15 mouse cellular contexts compared by ENCODE assay signal in genomic region chr8:72573450-72573849, GRCm38 (mm10). TPM values are rescaled to one million over a fixed set of nuclear protein-coding genes. Genes with fewer than 3 reads are reported as not detected.
A peak's percentile ranks its signal among the peaks of the same experiment; 100 is the strongest.
DNase-seq lines count a peak whose midpoint lies in the region; ATAC-seq and TF ChIP-seq lines count a peak whose summit lies in the region.
"Had no signal": no experiment of that assay in that cellular context is flagged by ENCODE, and none has a peak within 500 bp of the region (broad histone marks: within the 10 kb centered on the region; RNA-seq: fewer than 3 reads in every experiment).

No protein-coding gene starts in this region.

- intact Hi-C loops in heart, postnatal 10 days (cut with DNase I), result no loop called here
- intact Hi-C loops in left cerebral cortex, adult 2 months (cut with DNase I), result no loop called here

- H3K4me2 ChIP-seq in heart, embryonic 12.5 days, result peak overlapping the region; percentile 15; the same call in 1 of the 2 replicates
- peak overlapping the region; percentile 98 for H3K4me2 ChIP-seq in myocyte (ENCODE audit: low read depth)

- 83% methylated on average over 6 of the region's 6 CpGs for WGBS in heart, embryonic 12.5 days
- 94% methylated on average over 6 of the region's 6 CpGs for WGBS in thymus, adult 2 months

- H3K4me3 ChIP-seq in heart, embryonic 12.5 days, result no peak overlapping the region
- peak overlapping the region; percentile 59 for H3K4me3 ChIP-seq in left cerebral cortex, adult 2 months
- peak overlapping the region; percentile 99 for H3K4me3 ChIP-seq in myocyte
- no peak overlapping the region for H3K4me3 ChIP-seq in thymus, adult 2 months (ENCODE audit: control insufficient read depth, insufficient read depth, low read length)
- H3K4me3 ChIP-seq: liver, embryonic 15.5 days had no signal

- TF ChIP-seq CTCF in left cerebral cortex, adult 2 months (IDR thresholded peaks at IDR 0.05), result no peak
- no peak for TF ChIP-seq CTCF in brain, embryonic 14.5 days (IDR thresholded peaks at IDR 0.05; ENCODE audit: borderline replicate concordance, extremely low read depth, insufficient read depth, insufficient read length)
- no peak for TF ChIP-seq CTCF in thymus, adult 2 months (IDR thresholded peaks at IDR 0.05; ENCODE audit: borderline replicate concordance, control insufficient read depth, extremely low read depth, insufficient read depth, low read length, poor library complexity)

- no peaks in the 10 kb centered on the region for H3K27me3 ChIP-seq in heart, embryonic 12.5 days (replicated peaks)
- H3K27me3 ChIP-seq in myocyte (ENCODE audit: control insufficient read depth, insufficient read depth, insufficient read length), result no peaks in the 10 kb centered on the region
- H3K27me3 ChIP-seq in thymus, adult 2 months (ENCODE audit: control insufficient read depth, insufficient read depth, low read length), result no peaks in the 10 kb centered on the region
- H3K27me3 ChIP-seq: Patski had no signal

- peaks cover 32% of the 10 kb centered on the region for H3K4me1 ChIP-seq in heart, embryonic 12.5 days (replicated peaks)
- H3K4me1 ChIP-seq in thymus, adult 2 months (replicated peaks; ENCODE audit: control insufficient read depth, insufficient read depth, low read length), result peaks cover 16% of the 10 kb centered on the region

- H3K27ac ChIP-seq in heart, embryonic 12.5 days (ENCODE audit: poor library complexity, severe bottlenecking), result no peak overlapping the region
- peak overlapping the region; percentile 96 for H3K27ac ChIP-seq in left cerebral cortex, adult 2 months
- H3K27ac ChIP-seq in thymus, adult 2 months (ENCODE audit: control insufficient read depth, insufficient read depth, low read length), result no peak overlapping the region
- H3K27ac ChIP-seq: liver, embryonic 15.5 days had no signal

- H3K9me3 ChIP-seq in heart, embryonic 12.5 days (replicated peaks), result no peaks in the 10 kb centered on the region
- H3K9me3 ChIP-seq: liver, embryonic 15.5 days had no signal

- H3K9ac ChIP-seq in heart, embryonic 12.5 days, result 0 out of 2 replicates have a peak overlapping the region, but pooled peaks have one; percentile 8
- H3K9ac ChIP-seq: liver, embryonic 15.5 days had no signal

- no peak for DNase-seq in heart, postnatal 10 days
- no peak for DNase-seq in left cerebral cortex, adult 2 months (ENCODE audit: extremely low spot score in 1 of 2, low spot score in 2 of 2)
- DNase-seq in left cerebral cortex, adult 8-10 months (ENCODE audit: low spot score in 2 of 2), result no peak
- peak; percentile 17 for DNase-seq in brain, embryonic 14.5 days (ENCODE audit: low read depth)
- no peak for DNase-seq in spleen, adult 12 weeks (ENCODE audit: low spot score)
- no peak for DNase-seq in thymus, adult 2 months
- DNase-seq: adrenal gland, adult 8-10 months; kidney, adult 9 months; layer of hippocampus, adult 9-11 months; thymus, postnatal 25 days had no signal

- H3K36me3 ChIP-seq in heart, embryonic 12.5 days, result peaks cover 9% of the 10 kb centered on the region
- peaks cover 4% of the 10 kb centered on the region for H3K36me3 ChIP-seq in myocyte (ENCODE audit: control insufficient read depth, insufficient read depth)
- H3K36me3 ChIP-seq in thymus, adult 2 months (ENCODE audit: control insufficient read depth, insufficient read depth, low read length), result 0 out of 2 replicates have a peak, but pooled peaks cover 3% of the 10 kb centered on the region

- H3ac ChIP-seq in myocyte (ENCODE audit: control insufficient read depth, insufficient read length), result no peak overlapping the region

- H3K79me2 ChIP-seq in myocyte (ENCODE audit: control insufficient read depth, insufficient read depth), result peaks cover 52% of the 10 kb centered on the region

- TF ChIP-seq POLR2A in brain, embryonic 14.5 days (IDR thresholded peaks at IDR 0.05; ENCODE audit: borderline replicate concordance, extremely low read depth, insufficient read depth, insufficient read length, poor library complexity, severe bottlenecking), result no peak
- TF ChIP-seq POLR2A in myocyte (IDR thresholded peaks at IDR 0.05; ENCODE audit: insufficient read length, low read depth), result no peak
- no peak for TF ChIP-seq POLR2A in thymus, adult 2 months (IDR thresholded peaks at IDR 0.05; ENCODE audit: control insufficient read depth, extremely low read depth, insufficient read depth, low read length, poor library complexity)

- ATAC-seq in heart, embryonic 12.5 days (ENCODE audit: insufficient number of reproducible peaks, low FRiP score), result no peak
- ATAC-seq: CD4-positive, CD25-positive, alpha-beta regulatory T cell, adult 4 months; Patski had no signal

TF ChIP-seq in myocyte, 11 proteins besides CTCF, POLR2A, EP300 and RAD21:
- TF ChIP-seq TCF12 (IDR thresholded peaks at IDR 0.05; ENCODE audit: insufficient read depth, poor library complexity, severe bottlenecking) (no peak), SRF (IDR thresholded peaks at IDR 0.05; ENCODE audit: control insufficient read depth, insufficient read length, low read depth) (no peak)

RNA-seq across cellular contexts. Expression of gene Tmem38a, which starts 1.6 kb away (rescaled TPM):
- 53.2 and 53.8 TPM in 2 replicates for polyA plus RNA-seq in heart, embryonic 12.5 days (2016; fragmentation: Nextera tagmentation; extraction: Ambion mirVana)
- total RNA-seq in heart, postnatal 10 days (2021), result 100 to 1,000 TPM; 281 to 299 TPM
- total RNA-seq in left cerebral cortex, adult 2 months (2021), result 100 to 1,000 TPM; 103 to 108 TPM
- 100 to 1,000 TPM in 3 of 4 experiments, 10 to 100 TPM in 1; 99.3 to 108 (median 103) TPM for total RNA-seq in left cerebral cortex, adult 8-10 months (2022)
- polyA plus RNA-seq in brain, embryonic 14.5 days (2012; rRNA removed), result 28.9 and 32.6 TPM in 2 replicates
- polyA plus RNA-seq in myocyte (2012; fragmentation: generic; extraction: Trizol), result 351 TPM
- 23.2 and 56.1 TPM in 2 replicates for polyA plus RNA-seq in thymus, adult 2 months (2012; rRNA removed)

RNA-seq across cellular contexts. Expression of gene Smim7, which starts 2.6 kb away (rescaled TPM):
- polyA plus RNA-seq in heart, embryonic 12.5 days (2016; fragmentation: Nextera tagmentation; extraction: Ambion mirVana), result 109 TPM in 2 replicates
- 100 to 1,000 TPM; 120 to 122 TPM for total RNA-seq in heart, postnatal 10 days (2021)
- 100 to 1,000 TPM; 113 to 114 TPM for total RNA-seq in left cerebral cortex, adult 2 months (2021)
- total RNA-seq in left cerebral cortex, adult 8-10 months (2022), result 100 to 1,000 TPM; 107 to 130 (median 118) TPM
- polyA plus RNA-seq in brain, embryonic 14.5 days (2012; rRNA removed), result 82.4 and 87.4 TPM in 2 replicates
- polyA plus RNA-seq in myocyte (2012; fragmentation: generic; extraction: Trizol), result 74.3 TPM
- 66.4 and 79.2 TPM in 2 replicates for polyA plus RNA-seq in thymus, adult 2 months (2012; rRNA removed)

RNA-seq across cellular contexts. Expression of gene Med26, which starts 25.4 kb away (rescaled TPM):
- 10.6 and 11.7 TPM in 2 replicates for polyA plus RNA-seq in heart, embryonic 12.5 days (2016; fragmentation: Nextera tagmentation; extraction: Ambion mirVana)
- total RNA-seq in heart, postnatal 10 days (2021), result 1 to 10 TPM; 9.3 to 9.9 TPM
- 10 to 100 TPM; 11.1 to 11.3 TPM for total RNA-seq in left cerebral cortex, adult 2 months (2021)
- 10 to 100 TPM in 1 of 4 experiments, 1 to 10 TPM in 3; 8.8 to 10.7 (median 9.2) TPM for total RNA-seq in left cerebral cortex, adult 8-10 months (2022)
- 16.5 and 18.6 TPM in 2 replicates for polyA plus RNA-seq in brain, embryonic 14.5 days (2012; rRNA removed)
- 7.6 TPM for polyA plus RNA-seq in myocyte (2012; fragmentation: generic; extraction: Trizol)
- 26.3 and 32.1 TPM in 2 replicates for polyA plus RNA-seq in thymus, adult 2 months (2012; rRNA removed)

Comparison
In these comparisons a context has a peak if more than half of its experiments do, and no peak if none do; other contexts are left out.
1. H3K4me3 ChIP-seq: peak in left cerebral cortex, adult 2 months (single experiment) and myocyte (single experiment); none in heart, embryonic 12.5 days (single experiment) and thymus, adult 2 months (single experiment).